Mouse (Mus musculus): ENCODE results near the gene Epha6. TPM values are rescaled to one million over a fixed set of nuclear protein-coding genes. Genes with fewer than 3 reads are reported as not detected.

The Epha6 gene
- polyA plus RNA-seq (2012; fragmentation: generic; extraction: Trizol) = not detected
- long read RNA-seq, experiment 1 = 0 reads
- long read RNA-seq, experiment 2 = 0 reads

GRCm38 (mm10) chr16:60605061-60605831 is at the start of gene Epha6:
TSS of gene Epha6 (minus strand) at chr16:60605531.
- H3K27me3 ChIP-seq (ENCODE audit: control insufficient read depth, insufficient read depth, insufficient read length) = no peaks in the 10 kb centered on the region
- H3K79me2 ChIP-seq (ENCODE audit: control insufficient read depth, insufficient read depth) = no peaks in the 10 kb centered on the region
- no peak within 1 kb of the TSS for H3ac ChIP-seq (ENCODE audit: control insufficient read depth, insufficient read length, low read depth)
- no peak within 1 kb of the TSS for H3K4me3 ChIP-seq (ENCODE audit: insufficient read depth, poor library complexity, severe bottlenecking)
- H3K36me3 ChIP-seq (ENCODE audit: control insufficient read depth, insufficient read depth) = no peaks in the 10 kb centered on the region
- H3K79me3 ChIP-seq (ENCODE audit: low read depth) = no peaks in the 10 kb centered on the region
- TF ChIP-seq FOSL1 (IDR thresholded peaks at IDR 0.05; ENCODE audit: insufficient read depth, low read length, poor library complexity, severe bottlenecking) = no peak
- no peak for TF ChIP-seq CTCF (IDR thresholded peaks at IDR 0.05; ENCODE audit: control insufficient read depth, insufficient read depth, insufficient read length)
- no peak for TF ChIP-seq MYOG (IDR thresholded peaks at IDR 0.05; ENCODE audit: control insufficient read depth, extremely low read depth, insufficient read length)
- TF ChIP-seq MYOD1 (IDR thresholded peaks at IDR 0.05; ENCODE audit: control insufficient read depth, insufficient read length, low read depth) = no peak
- no peak for TF ChIP-seq CEBPB (IDR thresholded peaks at IDR 0.05; ENCODE audit: low read depth)

- no peaks in the 10 kb centered on the region for H3K79me3 ChIP-seq (ENCODE audit: low read depth)
These were observed 46.4 kb upstream of the Epha6 start for GRCm38 (mm10) chr16:60651716-60652115.

GRCm38 (mm10) chr16:60628091-60628490 is 22.8 kb upstream of the Epha6 start:
- no peaks in the 10 kb centered on the region for H3K36me3 ChIP-seq (ENCODE audit: control insufficient read depth, insufficient read depth)
- H3ac ChIP-seq (ENCODE audit: control insufficient read depth, insufficient read length, low read depth) = no peak overlapping the region
- H3K4me3 ChIP-seq (ENCODE audit: insufficient read depth, poor library complexity, severe bottlenecking) = no peak overlapping the region
- H3K79me3 ChIP-seq (ENCODE audit: low read depth) = no peaks in the 10 kb centered on the region
- H3K79me2 ChIP-seq (ENCODE audit: control insufficient read depth, insufficient read depth) = no peaks in the 10 kb centered on the region
- TF ChIP-seq MYOD1 (IDR thresholded peaks at IDR 0.05; ENCODE audit: control insufficient read depth, insufficient read length, low read depth) (no peak), CEBPB (IDR thresholded peaks at IDR 0.05; ENCODE audit: low read depth) (no peak), FOSL1 (IDR thresholded peaks at IDR 0.05; ENCODE audit: insufficient read depth, low read length, poor library complexity, severe bottlenecking) (no peak), MYOG (IDR thresholded peaks at IDR 0.05; ENCODE audit: control insufficient read depth, extremely low read depth, insufficient read length) (no peak), MAX (IDR thresholded peaks at IDR 0.05) (no peak), CTCF (IDR thresholded peaks at IDR 0.05; ENCODE audit: control insufficient read depth, insufficient read depth, insufficient read length) (no peak), USF1 (IDR thresholded peaks at IDR 0.05; ENCODE audit: low read depth) (no peak)
- H3K27me3 ChIP-seq (ENCODE audit: control insufficient read depth, insufficient read depth, insufficient read length) = no peaks in the 10 kb centered on the region

More at GRCm38 (mm10) chr16:60651716-60652115, 46.4 kb upstream of the Epha6 start:
- no peak overlapping the region for H3ac ChIP-seq (ENCODE audit: control insufficient read depth, insufficient read length, low read depth)
- H3K4me3 ChIP-seq (ENCODE audit: insufficient read depth, poor library complexity, severe bottlenecking) = no peak overlapping the region
- no peaks in the 10 kb centered on the region for H3K36me3 ChIP-seq (ENCODE audit: control insufficient read depth, insufficient read depth)
- H3K27me3 ChIP-seq (ENCODE audit: control insufficient read depth, insufficient read depth, insufficient read length) = no peaks in the 10 kb centered on the region
- H3K79me2 ChIP-seq (ENCODE audit: control insufficient read depth, insufficient read depth) = no peaks in the 10 kb centered on the region
- TF ChIP-seq USF1 (IDR thresholded peaks at IDR 0.05; ENCODE audit: low read depth) = no peak
- TF ChIP-seq MAX (IDR thresholded peaks at IDR 0.05) = no peak
- no peak for TF ChIP-seq CEBPB (IDR thresholded peaks at IDR 0.05; ENCODE audit: low read depth)
- TF ChIP-seq CTCF (IDR thresholded peaks at IDR 0.05; ENCODE audit: control insufficient read depth, insufficient read depth, insufficient read length) = no peak
- TF ChIP-seq MYOD1 (IDR thresholded peaks at IDR 0.05; ENCODE audit: control insufficient read depth, insufficient read length, low read depth) = no peak
- TF ChIP-seq FOSL1 (IDR thresholded peaks at IDR 0.05; ENCODE audit: insufficient read depth, low read length, poor library complexity, severe bottlenecking) = no peak
- TF ChIP-seq MYOG (IDR thresholded peaks at IDR 0.05; ENCODE audit: control insufficient read depth, extremely low read depth, insufficient read length) = no peak

GRCm38 (mm10) chr16:60605832-60606583 is 677 bp upstream of the Epha6 start:
- Histone ChIP-seq H3K4me3 (ENCODE audit: insufficient read depth, poor library complexity, severe bottlenecking) (no peak overlapping the region), H3ac (ENCODE audit: control insufficient read depth, insufficient read length, low read depth) (no peak overlapping the region), H3K79me2 (ENCODE audit: control insufficient read depth, insufficient read depth) (no peaks in the 10 kb centered on the region), H3K36me3 (ENCODE audit: control insufficient read depth, insufficient read depth) (no peaks in the 10 kb centered on the region), H3K79me3 (ENCODE audit: low read depth) (no peaks in the 10 kb centered on the region), H3K27me3 (ENCODE audit: control insufficient read depth, insufficient read depth, insufficient read length) (no peaks in the 10 kb centered on the region)
- TF ChIP-seq FOSL1 (IDR thresholded peaks at IDR 0.05; ENCODE audit: insufficient read depth, low read length, poor library complexity, severe bottlenecking) = no peak
- no peak for TF ChIP-seq MYOG (IDR thresholded peaks at IDR 0.05; ENCODE audit: control insufficient read depth, extremely low read depth, insufficient read length)
- no peak for TF ChIP-seq CTCF (IDR thresholded peaks at IDR 0.05; ENCODE audit: control insufficient read depth, insufficient read depth, insufficient read length)
- no peak for TF ChIP-seq CEBPB (IDR thresholded peaks at IDR 0.05; ENCODE audit: low read depth)
- no peak for TF ChIP-seq MYOD1 (IDR thresholded peaks at IDR 0.05; ENCODE audit: control insufficient read depth, insufficient read length, low read depth)
- TF ChIP-seq USF1 (IDR thresholded peaks at IDR 0.05; ENCODE audit: low read depth) = no peak
- TF ChIP-seq MAX (IDR thresholded peaks at IDR 0.05) = no peak

- Histone ChIP-seq H3K79me2 (ENCODE audit: control insufficient read depth, insufficient read depth) (no peaks in the 10 kb centered on the region), H3K79me3 (ENCODE audit: low read depth) (no peaks in the 10 kb centered on the region), H3ac (ENCODE audit: control insufficient read depth, insufficient read length, low read depth) (no peak overlapping the region), H3K4me3 (ENCODE audit: insufficient read depth, poor library complexity, severe bottlenecking) (no peak overlapping the region), H3K27me3 (ENCODE audit: control insufficient read depth, insufficient read depth, insufficient read length) (no peaks in the 10 kb centered on the region), H3K36me3 (ENCODE audit: control insufficient read depth, insufficient read depth) (no peaks in the 10 kb centered on the region)
- no peak for TF ChIP-seq CTCF (IDR thresholded peaks at IDR 0.05; ENCODE audit: control insufficient read depth, insufficient read depth, insufficient read length)
- TF ChIP-seq MAX (IDR thresholded peaks at IDR 0.05) = no peak
- no peak for TF ChIP-seq CEBPB (IDR thresholded peaks at IDR 0.05; ENCODE audit: low read depth)
- TF ChIP-seq FOSL1 (IDR thresholded peaks at IDR 0.05; ENCODE audit: insufficient read depth, low read length, poor library complexity, severe bottlenecking) = no peak
- TF ChIP-seq MYOG (IDR thresholded peaks at IDR 0.05; ENCODE audit: control insufficient read depth, extremely low read depth, insufficient read length) = no peak
- no peak for TF ChIP-seq MYOD1 (IDR thresholded peaks at IDR 0.05; ENCODE audit: control insufficient read depth, insufficient read length, low read depth)
- TF ChIP-seq USF1 (IDR thresholded peaks at IDR 0.05; ENCODE audit: low read depth) = no peak
These were observed 718 bp downstream of the Epha6 start for GRCm38 (mm10) chr16:60604613-60605012.

Measured in C2C12 (cell line).